Mouse (Mus musculus) lung, adult 18-20 months (tissue): ENCODE measurements around the gene Dnal4.
"Not testable (repeated sequence)": the region's sequence is repeated elsewhere in the genome, so short reads cannot be mapped to it uniquely, and the experiment has no call there.

Experiments used
- DNase-seq, 2 experiments: peaks; one replicate each; pipeline ENCODE4 v3.0.0; 2022; ENCODE audit warnings: mixed read lengths in 2 of 2

Gene Dnal4

DNA sequence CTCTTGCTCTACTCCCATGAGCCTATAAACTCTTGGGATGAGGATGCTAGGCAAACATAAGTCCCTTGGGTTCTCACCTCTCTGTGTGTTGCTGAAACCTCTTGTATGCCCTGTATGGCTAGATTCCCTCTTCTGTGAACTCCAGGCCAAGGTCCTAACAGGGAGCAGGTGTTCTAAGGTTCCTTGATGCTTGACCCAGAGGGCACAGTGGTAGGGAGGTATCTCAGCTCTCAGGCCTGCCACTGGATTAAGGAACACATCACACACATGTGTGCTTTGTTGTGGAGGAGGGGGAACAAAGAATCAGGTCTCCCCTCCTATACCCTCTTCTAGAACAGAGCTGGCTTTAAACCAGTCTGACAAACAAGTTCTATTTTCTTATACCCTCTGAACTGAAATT, at the start of gene Dnal4:
Gene Dnal4, minus strand, starts transcription at position 101 of the 400 bp plus-strand sequence.
- no peak for DNase-seq

DNA sequence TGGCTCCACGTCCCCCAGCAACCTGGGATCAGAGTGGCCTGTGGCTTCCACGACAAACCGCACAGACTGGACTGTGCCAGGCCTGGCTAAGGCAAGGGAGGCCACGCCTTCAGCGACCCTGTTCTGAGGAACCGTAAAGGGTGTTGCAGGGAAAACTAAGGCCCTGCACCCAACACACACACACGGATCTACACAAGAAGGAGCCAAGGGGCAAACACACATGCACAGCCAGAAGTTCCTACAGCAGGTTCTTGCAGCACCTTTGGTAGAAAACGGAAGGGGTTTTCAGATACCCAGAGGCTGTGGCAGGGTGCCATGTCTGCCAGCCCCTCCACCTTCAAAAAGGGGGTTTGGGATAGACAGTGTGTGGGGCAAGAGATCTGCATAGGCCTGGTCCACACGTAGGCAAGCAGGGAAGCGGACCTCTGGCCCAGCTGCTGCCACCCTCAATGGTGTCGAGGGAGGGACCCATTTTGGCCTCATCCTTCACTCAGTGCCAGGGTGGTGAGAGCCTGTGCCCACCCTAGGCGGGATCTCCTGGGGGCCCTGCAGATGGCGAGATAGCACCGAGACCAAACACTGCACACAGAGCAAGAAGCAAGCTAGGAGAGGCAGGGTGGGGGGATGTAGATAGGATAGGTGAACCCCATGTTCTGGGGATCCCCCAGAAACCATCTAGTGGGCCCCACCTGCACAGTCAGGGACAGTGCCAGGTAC, 49.6 kb upstream of the Dnal4 start:
- DNase-seq: no peak

DNA sequence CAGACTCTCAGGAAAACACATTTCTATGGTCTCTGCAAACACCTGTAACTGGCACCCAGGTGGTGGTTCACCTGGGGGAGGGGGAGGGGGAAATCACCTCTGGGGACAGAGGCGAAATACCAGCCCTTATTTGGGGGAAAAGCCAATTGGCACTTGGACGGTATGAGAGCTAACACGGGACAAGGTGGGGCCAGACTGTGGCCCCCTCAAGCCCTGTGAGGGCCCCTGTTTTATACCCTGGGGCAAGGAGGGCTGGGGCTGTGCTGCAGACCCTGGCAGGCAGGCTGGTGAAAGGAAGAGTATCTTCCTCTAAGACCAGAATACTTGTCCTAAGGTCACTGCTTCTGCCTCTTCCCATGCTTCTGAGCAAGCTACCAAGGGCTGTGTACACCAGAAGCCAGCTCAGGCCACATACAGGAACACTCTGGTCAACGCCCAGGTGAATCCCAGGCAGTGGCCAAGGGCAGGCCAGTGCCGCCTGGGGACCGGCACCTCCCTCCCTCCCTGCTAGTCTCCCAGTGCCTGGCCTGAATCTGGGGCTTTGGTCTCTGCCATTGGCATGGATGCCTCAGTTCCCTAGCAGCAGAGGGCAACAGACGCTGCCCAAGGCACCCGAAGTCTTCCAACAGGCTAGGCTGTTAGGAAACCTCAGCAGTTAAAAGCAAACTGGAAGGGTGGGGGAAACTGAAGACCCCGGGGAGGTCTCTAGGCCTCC, 48.7 kb upstream of the Dnal4 start:
- DNase-seq: no peak

DNA sequence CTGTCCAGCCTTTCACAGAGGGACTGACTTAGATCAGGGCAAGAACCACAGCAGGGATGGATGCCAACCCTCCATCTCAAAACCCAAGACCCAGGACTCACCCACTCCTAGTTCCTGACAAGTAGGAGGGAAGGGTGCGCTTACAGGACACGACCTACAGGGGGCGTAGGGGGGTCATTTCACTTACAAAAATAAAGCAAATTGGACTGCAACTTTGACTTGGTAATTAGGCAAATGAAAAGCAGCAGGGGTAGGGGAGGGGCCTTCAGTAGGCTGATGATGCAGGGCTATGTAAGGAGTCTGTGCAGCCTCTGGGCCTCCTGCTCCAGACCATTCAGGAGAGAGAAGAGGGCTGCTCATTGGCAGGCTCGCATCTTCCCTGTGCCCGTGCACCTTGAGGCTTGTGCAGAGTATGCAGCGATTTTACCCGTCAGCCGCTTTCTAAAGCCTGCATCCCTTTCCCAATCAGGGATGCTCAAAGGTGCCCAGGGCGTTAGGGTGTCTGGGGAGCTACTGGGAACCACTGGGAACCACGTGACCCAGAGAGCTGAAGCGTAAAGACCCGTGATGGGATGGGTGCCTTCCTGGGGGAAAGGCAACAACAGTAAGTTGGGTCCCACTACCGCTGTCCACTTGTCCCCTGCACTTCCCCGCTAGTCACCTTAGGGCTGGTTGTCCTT, 47.6 kb upstream of the Dnal4 start:
- DNase-seq: no peak

DNA sequence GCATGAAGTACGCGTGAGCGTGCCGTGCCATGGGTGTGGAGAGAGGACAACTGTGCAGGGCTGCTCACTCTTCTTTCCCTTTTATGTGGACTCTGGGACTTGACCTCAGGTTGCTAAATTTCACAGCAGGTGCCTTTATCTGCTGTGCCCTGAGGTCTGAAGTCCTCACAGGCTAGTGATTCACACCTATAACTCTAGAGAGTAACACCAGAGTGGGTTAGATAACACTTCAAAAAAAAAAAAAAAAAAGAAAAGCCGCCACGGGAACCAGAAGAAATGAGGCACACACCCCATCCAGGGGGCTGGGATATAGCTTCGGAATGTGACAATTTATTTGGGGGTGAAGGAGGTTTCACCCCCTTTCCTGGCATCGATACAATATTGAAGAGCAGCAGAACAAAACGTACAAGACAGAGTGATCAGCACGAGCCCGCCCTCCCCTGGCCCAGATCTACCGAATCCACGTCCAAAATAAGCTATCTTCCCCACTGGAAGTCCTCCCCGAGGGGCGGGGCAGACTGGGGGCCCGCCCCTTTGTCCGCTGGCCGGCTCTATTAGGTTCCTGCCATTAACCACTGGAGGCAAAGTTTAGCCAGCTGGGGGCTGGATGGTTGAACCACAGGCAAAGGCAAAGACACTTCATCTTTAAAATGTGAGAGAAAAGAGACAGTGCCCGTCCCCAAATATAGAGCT, 46.1 kb upstream of the Dnal4 start:
- DNase-seq: peak; percentile 51 to 59

DNA sequence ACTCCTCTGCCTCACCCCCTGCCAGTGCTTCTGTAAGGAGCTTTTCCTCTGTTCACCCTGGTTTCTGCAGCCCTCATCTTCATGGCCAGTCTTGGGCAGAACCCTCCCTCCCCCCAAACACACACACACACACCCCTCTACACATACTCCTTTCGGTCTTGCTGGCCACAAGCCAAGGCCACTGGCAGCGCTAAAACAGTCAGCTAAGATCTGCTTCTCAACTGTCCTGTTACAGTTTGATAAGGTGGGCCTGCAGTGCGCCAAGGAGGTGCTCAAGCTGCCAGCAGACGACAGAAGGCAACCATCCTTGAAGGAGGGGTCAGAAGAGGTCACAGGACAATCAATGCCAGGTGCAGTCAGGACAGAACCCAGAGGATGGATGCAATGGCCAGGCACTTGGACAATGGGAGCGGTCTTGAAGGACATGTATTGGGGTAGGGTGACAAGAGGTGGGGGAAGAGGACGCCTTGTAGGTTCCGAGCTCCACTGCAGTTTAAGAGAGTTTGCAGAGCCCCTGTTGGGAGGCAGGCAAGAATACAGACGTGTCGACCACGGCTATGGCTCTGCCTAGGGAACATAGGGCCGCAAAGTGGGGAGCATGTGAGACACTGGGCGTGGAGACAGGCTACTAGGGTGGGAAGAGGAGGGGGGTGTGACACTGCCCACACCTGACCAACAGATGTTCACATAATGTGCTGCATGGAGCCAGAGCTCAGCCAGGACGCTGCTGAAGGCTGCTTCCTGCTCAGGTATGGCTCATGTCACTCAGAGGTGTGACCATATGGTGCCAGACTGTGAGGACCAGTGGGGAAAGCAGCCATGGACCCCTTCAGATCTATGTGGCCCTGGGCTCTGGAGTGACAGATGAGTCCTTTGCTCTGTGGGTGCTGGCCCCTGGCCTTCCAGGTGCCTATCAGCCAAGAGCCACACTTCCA, 44.9 kb upstream of the Dnal4 start:
- DNase-seq: no peak

DNA sequence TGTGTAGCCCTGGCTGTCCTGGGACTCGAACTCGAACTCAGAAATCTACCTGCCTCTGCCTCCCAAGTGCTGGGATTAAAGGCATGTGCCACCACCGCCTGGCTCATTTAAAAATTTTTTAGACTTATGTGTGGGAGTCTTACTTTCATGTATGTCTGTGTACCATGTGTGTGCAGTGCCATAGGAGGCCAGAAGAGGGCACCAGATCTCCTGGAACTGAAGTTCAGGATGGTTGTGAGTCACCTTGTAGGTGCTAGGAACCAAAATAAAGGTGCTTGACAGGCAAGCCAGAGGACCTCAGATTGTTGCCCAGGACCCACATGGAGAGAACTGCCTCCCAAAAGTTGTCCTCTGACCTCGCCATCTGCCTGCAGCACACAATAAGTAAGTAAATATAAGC, 40.7 kb upstream of the Dnal4 start:
- DNase-seq: no peak

DNA sequence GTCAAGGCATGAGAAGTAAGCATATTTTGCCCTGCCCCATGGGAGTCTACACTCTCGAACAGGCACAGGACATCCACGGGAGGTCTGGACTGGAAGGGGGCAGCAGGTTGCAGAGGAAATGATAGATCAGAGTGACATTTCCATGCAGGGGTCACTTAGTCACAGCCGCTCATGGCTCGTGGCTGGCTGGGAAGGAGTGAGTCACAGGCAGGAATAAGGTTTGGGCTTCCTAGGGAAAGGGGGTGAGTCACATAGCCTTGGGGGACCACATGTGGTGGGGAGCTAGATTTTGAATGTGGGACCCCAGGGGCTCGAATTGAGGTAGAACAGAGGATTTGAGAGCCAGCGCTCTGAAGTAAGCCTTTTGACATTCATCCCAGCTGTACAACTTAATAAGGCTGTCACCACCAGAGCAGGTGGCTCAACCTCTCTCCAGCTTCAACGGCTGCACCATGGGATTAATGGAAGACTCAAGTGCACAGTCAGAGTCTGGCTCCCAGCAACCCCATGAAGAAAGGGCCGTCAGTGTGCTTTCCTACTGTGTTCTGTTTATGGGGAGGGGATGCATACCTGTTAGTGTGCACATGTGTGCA, 36.1 kb upstream of the Dnal4 start:
- no peak for DNase-seq

DNA sequence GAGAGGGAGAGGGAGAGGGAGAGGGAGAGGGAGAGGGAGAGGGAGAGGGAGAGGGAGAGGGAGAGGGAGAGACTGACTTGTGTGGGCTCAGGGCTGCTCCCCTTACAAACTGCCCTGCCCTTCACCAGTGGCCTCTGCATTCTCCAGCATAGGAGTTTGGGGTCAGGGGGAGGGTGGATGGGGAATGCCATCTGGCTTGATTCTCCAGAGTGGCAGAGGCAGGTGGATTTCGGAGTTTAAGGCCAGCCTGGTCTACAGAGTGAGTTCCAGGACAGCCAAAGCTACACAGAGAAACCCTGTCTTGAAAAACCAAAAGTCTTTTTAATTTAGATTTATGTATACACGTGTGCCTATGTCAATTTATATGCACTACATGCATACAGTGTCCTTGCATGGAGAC, 35.2 kb upstream of the Dnal4 start:
- DNase-seq: not testable (repeated sequence)

DNA sequence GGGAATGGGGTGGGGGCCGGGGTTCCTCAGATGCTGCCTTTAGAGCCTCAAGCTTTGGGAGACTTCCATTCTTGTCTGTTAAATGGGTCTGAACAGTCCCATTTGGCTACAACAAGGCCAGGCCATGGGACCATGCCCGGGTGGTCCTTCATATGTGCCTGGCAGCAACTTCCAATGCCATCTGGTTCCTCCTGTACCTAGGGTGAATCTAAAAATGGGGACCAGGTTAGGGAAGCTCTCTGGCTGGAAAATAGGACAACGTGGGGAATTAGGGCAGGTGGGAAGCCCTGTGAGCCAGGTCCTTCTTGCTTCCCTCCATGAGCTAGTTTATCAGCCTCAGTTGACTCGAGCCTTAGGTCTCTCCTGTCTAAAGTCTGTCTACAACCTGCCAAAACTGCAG, 33.3 kb upstream of the Dnal4 start:
- DNase-seq: no peak

DNA sequence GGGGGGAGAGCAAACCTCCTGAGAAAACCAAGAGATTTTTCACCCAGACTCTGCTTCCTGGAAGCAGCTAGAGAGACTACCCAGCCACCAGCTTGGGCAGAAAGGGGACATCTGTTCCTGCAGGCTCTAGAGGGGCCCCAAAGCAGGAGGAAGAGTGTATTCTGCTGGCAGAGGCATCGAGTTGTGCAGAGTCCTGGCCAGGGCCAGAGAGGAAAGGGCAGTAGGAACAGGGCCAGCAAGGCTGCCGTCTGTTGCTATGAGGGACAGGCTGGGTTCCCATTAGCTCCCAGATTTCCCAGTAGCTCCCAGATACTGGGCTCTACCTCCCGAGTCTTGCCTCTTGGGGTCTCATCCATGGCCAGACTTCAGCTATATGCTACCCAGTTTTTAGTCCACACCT, 32.4 kb upstream of the Dnal4 start:
- DNase-seq: no peak

DNA sequence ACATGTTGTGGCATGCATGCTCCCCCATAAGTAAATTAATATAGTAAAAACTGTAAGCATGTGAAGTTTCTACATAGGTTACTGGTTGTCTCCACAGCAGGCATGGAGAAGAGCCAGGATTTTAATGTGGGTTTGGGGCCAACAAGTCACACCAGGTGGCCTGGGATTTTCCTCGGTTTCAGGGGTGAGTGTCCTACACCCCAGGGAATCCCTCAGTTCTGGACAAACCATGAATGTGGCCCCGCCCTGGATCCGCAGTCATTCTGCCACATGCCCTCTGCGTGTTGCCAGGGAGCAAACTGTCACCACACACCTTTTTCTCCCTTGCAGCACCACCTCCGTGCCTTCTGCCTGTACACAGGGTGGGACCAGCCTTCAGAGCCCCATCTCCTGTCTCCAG, 31.0 kb upstream of the Dnal4 start:
- no peak for DNase-seq

DNA sequence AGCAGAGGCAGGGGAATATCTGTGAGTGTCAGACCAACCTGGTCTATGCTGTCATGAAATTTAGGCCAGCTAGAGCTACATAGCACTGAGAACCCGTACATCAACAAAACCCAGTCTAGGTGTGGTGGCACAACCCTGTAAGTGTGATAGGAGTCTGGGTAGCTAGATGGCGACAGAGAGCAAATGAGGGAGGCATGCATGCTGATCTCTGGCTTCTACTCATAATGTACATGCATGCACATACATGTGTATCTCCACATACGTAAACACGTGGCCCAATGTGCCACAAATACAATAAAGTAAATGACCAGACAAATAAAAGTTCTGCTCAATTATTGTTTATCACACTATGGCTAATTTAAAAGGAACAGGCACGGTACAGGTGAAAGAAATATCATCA, 30.5 kb upstream of the Dnal4 start:
- DNase-seq: peak in 1 of 2 experiments; percentile 49

DNA sequence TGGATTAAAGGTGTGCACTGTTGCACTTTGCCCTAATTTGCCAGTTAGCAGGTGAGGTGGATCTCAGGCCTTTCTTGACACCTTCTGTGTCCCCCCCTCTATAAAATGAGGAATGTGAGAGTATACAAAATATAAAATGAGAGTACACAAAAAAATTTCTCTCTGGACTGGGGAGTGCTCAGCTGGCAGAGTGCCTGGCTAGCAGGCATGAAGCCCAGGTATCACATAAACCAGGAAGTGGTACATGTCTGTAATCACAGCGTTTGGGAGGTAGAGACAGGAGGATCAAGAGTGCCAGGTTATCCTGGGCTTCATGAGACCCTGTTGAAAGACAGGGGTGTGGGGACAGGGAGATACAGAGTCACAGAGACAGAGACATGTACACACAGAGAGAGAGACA, 29.4 kb upstream of the Dnal4 start:
- DNase-seq: no peak

DNA sequence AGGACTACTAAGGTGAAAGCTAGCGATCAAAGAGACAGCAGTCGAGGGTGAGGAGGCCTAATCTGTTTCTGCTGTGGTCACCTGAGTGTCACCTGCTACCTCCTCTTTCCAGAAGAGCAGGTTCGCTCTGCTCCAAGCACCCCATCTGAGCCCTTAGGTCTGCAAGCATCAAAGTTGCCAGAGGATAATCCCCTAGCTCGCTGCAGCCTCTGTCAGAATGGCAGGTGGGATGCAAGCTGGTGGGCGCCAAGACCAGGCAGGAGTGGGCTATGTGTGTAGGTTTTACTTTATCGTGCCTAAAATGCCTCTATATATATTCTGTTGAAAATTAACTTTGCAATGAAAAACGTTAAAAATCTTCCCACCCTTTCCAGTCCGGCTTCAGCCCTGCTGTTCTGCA, 27.6 kb upstream of the Dnal4 start:
- no peak for DNase-seq

DNA sequence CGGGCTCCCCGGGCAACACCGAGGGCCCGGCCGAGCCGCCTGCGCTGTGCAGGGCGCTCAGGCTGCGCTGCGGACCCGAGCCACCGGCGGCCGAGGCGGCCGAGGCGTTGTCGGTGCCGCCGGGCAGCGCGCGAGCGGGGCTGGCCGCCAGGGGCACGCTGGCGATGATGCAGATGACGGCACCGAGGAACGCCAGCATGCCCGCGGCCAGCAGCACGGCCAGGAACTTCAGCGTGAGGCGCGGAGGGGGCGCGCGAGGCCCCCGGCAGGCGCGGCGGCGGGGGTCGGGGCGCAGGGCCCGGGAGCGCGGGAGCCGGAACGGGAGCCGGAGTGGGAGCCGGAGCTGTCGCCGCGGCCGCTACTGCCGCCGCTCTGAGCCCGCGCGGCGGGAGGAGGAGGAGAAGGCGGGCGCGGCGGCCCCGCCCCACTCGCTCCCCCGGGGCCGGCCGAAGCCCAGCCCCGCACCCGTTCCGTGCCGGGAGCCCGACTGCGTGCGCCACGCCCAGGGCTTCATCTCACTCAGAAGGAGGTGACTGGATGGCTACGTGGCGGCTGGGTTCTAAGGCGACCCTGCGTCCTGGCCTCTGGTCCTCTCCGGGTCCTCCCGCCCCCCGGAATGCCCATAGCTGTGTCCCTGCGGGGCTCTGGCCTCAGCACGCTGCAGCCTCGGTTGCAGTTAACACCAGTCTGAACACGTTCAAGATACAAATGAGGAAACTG, 26.9 kb upstream of the Dnal4 start, which contains the start of gene Nptxr:
Gene Nptxr, minus strand, starts transcription at position 415 of the 720 bp plus-strand sequence.
- DNase-seq: peak; percentile 38 to 51

DNA sequence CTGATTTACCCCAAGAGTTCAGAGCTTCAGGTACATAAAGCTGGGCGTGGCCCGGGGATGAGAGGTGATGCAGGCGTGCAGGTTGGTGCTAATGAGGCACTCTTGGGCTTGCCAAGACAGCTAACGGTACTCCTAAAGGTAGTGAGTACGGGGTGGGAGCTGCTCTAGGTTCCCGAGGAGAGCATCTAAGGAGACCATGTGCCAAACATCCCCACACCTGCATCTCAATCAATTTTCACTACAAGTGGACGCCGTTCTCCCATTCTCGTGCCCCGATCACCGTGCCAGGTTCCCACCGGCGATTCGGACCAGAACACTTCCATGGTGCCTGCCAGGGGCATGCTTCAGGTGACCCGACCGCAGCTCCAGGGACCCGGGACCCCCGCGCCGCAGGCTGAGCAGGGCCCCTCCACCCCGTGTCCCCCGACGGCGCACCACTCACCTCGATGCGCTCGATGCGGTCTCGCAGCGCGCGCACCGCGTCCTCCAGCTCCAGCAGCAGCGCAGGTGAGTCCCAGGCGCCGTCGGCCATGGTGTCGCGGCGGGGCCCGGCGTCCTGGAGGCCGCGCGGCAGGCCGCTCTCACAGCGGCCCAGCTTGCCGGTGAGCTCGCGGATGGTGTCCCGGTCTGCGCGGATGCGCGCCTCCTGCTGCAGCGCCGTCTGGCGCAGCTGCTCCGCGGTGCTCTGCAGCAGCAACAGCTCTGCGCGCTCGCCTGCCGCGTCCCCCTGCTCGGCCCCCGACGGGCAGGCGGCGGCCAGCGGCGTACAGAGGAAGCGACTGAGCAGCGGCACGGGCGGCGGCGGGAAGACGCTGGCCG, 26.1 kb upstream of the Dnal4 start:
- no peak for DNase-seq

DNA sequence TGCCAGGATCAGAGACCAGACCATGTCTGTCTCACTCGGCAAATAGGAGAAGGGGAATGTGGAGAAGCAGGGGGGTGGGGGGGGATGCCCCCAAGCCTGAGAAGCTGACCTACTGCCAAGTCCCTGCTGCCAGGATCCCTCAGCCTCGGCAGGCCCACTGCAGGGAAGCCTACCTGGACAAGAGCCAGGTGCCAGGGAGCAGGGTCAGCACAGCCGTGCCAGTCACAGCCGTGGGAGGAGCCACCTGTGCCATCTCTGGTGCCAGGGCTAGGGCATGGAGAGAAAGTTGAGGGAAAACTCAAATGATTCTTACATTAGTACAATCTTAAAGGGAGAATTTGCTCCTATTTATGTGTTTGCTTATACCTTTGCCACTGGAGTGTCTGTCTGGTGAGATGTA, 24.7 kb upstream of the Dnal4 start:
- DNase-seq: no peak

DNA sequence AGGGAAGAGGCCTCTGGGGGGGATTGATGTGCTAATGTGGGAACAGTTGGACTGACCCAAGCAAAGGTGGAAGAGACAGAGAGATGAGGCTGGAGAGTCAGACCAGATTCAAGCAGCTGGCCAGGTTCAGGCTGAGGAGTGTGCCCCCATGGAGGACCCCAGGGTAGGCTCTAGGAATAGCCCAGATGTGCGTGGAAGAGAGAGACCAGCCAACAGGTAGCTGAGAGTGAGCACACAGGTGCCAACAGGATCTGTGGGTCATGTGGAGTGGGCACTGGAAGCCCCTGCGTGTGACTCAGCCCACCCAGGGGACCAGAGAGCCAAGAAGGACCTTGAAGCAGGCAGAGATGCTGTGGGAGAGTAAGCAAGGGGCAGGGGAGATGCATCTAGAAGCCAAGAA, 24.0 kb upstream of the Dnal4 start:
- DNase-seq: no peak

DNA sequence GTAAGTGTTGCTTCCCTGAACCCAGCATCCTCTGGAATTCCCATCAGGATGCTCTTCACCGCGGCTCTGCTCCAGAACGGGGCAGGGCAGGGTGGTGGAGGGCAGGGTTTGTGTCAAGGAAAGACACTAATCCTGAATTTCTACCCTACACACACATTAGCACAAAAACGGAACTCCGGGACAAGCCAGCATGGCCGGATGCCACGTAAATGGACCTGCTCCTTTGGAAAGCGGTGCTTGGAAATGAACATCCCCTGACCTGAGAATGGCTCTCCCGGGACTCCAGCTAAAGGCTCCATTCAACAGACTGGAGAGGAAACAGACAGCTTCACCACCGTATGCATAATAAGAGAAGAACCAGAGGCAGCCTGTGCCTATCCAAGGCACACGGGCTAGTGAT, 23.1 kb upstream of the Dnal4 start:
- DNase-seq: no peak
